ENCODE assay signal across 8 mouse cellular contexts in the genomic region with DNA sequence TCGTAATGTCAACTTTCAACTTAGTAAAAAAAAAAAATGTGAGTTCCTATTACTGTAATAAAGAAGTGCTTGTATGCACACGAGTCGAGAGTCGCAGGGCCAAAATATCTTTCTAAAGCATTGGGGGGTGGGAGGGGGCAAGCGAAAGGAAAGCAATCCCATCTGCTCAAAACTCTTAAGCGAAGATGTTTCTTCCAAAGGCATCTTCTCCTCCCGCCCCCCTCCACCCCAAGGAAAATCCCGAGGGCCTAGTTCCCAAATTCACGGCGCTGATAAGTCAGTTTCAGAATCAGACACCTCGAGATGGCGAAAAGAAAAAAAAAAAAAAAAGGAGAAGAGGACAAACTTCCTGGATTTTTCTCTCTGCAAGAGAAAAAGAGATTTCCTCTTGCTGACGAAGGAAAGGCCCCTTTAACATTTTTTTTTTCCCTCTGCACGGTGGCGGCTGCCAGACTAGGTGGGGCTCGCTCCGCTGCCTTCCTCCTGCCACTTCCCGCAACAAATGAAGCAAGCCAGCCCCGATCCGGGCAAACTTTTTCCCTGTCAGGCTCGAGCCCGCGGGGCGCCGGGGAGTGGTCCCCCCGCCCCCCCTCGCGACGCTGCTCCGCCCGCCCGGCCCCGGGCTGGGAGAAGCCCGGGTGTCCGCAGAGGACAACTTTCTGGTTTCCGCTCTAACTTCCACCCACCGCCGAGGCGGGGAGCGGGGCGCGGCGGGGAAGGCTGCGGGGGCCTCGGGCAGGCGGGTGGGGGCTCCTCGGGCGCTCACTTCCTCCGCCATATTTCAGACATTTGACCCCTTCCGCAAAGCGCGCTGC. TPM values are rescaled to one million over a fixed set of nuclear protein-coding genes. Genes with fewer than 3 reads are reported as not detected.
DNase-seq lines count a peak whose midpoint lies in the region; ATAC-seq and TF ChIP-seq lines count a peak whose summit lies in the region.

No protein-coding gene starts in this region.

- H3K27me3 ChIP-seq in forebrain, embryonic 11.5 days (ENCODE audit: control insufficient read depth, insufficient read depth, low read length), result no peaks in the 10 kb centered on the region
- H3K27me3 ChIP-seq in heart, embryonic 16.5 days (ENCODE audit: control insufficient read depth, insufficient read depth, low read length), result no peaks in the 10 kb centered on the region
- no peaks in the 10 kb centered on the region for H3K27me3 ChIP-seq in liver, postnatal 0 days (ENCODE audit: insufficient read depth, low read length)
- H3K27me3 ChIP-seq in neural tube, embryonic 12.5 days (replicated peaks), result no peaks in the 10 kb centered on the region
- H3K27me3 ChIP-seq in stomach, postnatal 0 days (ENCODE audit: control insufficient read depth, insufficient read depth, low read length), result no peaks in the 10 kb centered on the region

- peak overlapping the region; percentile 90 for H3K9ac ChIP-seq in forebrain, embryonic 11.5 days (ENCODE audit: low read length)
- H3K9ac ChIP-seq in heart, embryonic 16.5 days (ENCODE audit: low read length), result peak overlapping the region; percentile 99
- H3K9ac ChIP-seq in liver, postnatal 0 days (replicated peaks), result peak overlapping the region; percentile 98
- H3K9ac ChIP-seq in neural tube, embryonic 12.5 days, result peak overlapping the region; percentile 93
- H3K9ac ChIP-seq in stomach, postnatal 0 days (ENCODE audit: low read length), result peak overlapping the region; percentile 99

- H3K4me2 ChIP-seq in forebrain, embryonic 11.5 days (ENCODE audit: low read depth, low read length, severe bottlenecking), result peak overlapping the region; percentile 59
- peak overlapping the region; percentile 74 for H3K4me2 ChIP-seq in heart, embryonic 16.5 days (ENCODE audit: low read depth, low read length)
- peak overlapping the region; percentile 85 for H3K4me2 ChIP-seq in liver, postnatal 0 days (ENCODE audit: low read depth, low read length)
- H3K4me2 ChIP-seq in neural tube, embryonic 12.5 days (replicated peaks), result peak overlapping the region; percentile 67
- H3K4me2 ChIP-seq in stomach, postnatal 0 days (replicated peaks; ENCODE audit: low read depth), result peak overlapping the region; percentile 66

- H3K9me3 ChIP-seq in forebrain, embryonic 11.5 days (ENCODE audit: control insufficient read depth, low read length), result no peaks in the 10 kb centered on the region
- H3K9me3 ChIP-seq in heart, embryonic 16.5 days (replicated peaks; ENCODE audit: control insufficient read depth, low read length), result no peaks in the 10 kb centered on the region
- no peaks in the 10 kb centered on the region for H3K9me3 ChIP-seq in liver, postnatal 0 days (ENCODE audit: low read length)
- no peaks in the 10 kb centered on the region for H3K9me3 ChIP-seq in neural tube, embryonic 12.5 days
- H3K9me3 ChIP-seq in stomach, postnatal 0 days (ENCODE audit: control insufficient read depth, low read length), result no peaks in the 10 kb centered on the region

- peaks cover 7% of the 10 kb centered on the region for H3K4me1 ChIP-seq in brown adipose tissue, adult 24 weeks (ENCODE audit: control insufficient read depth, insufficient read depth, insufficient read length, low read length)
- no peaks in the 10 kb centered on the region; the same call in 1 of the 2 replicates for H3K4me1 ChIP-seq in forebrain, embryonic 11.5 days (replicated peaks; ENCODE audit: control insufficient read depth, insufficient read depth, low read length)
- H3K4me1 ChIP-seq in heart, embryonic 16.5 days (ENCODE audit: control insufficient read depth, insufficient read depth, low read length), result peaks cover 33% of the 10 kb centered on the region
- peaks cover 30% of the 10 kb centered on the region for H3K4me1 ChIP-seq in liver, postnatal 0 days (ENCODE audit: insufficient read depth)
- peaks cover 17% of the 10 kb centered on the region for H3K4me1 ChIP-seq in neural tube, embryonic 12.5 days
- H3K4me1 ChIP-seq in stomach, postnatal 0 days (replicated peaks; ENCODE audit: control insufficient read depth, insufficient read depth), result peaks cover 3% of the 10 kb centered on the region; the same call in 1 of the 2 replicates

- TF ChIP-seq EP300 in liver, postnatal 0 days (IDR thresholded peaks at IDR 0.05; ENCODE audit: low read depth), result no peak
- no peak for TF ChIP-seq EP300 in stomach, postnatal 0 days (optimal IDR thresholded peaks at IDR 0.05)

- H3K27ac ChIP-seq in brown adipose tissue, adult 24 weeks (replicated peaks; ENCODE audit: low read depth, low read length), result peak overlapping the region; percentile 85
- H3K27ac ChIP-seq in forebrain, embryonic 11.5 days (ENCODE audit: low read depth, low read length), result peak overlapping the region; percentile 90
- H3K27ac ChIP-seq in heart, embryonic 16.5 days (ENCODE audit: low read length), result peak overlapping the region; percentile 98
- H3K27ac ChIP-seq in liver, postnatal 0 days (ENCODE audit: low read depth), result peak overlapping the region; percentile 99
- H3K27ac ChIP-seq in neural tube, embryonic 12.5 days, result peak overlapping the region; percentile 97
- peak overlapping the region; percentile 100 for H3K27ac ChIP-seq in stomach, postnatal 0 days (replicated peaks)

- ATAC-seq in forebrain, embryonic 11.5 days (replicated peaks; ENCODE audit: low FRiP score), result peak; percentile 53
- ATAC-seq in heart, embryonic 16.5 days (replicated peaks; ENCODE audit: extremely low read depth, insufficient read depth, low FRiP score), result peak; percentile 34
- ATAC-seq in liver, postnatal 0 days, result peak; percentile 57
- peak; percentile 26; the same call in 1 of the 2 replicates for ATAC-seq in neural tube, embryonic 12.5 days (ENCODE audit: low FRiP score, low read depth)
- peak; percentile 61 for ATAC-seq in stomach, postnatal 0 days (ENCODE audit: low FRiP score, low TSS enrichment)

- 3% methylated on average over 45 of the region's 52 CpGs for WGBS in forebrain, embryonic 11.5 days
- whole genome bisulfite sequencing in heart, embryonic 16.5 days, result under 1% methylated on average over 50 of the region's 52 CpGs
- 1% methylated on average over 48 of the region's 52 CpGs for WGBS in liver, postnatal 0 days (ENCODE audit: insufficient replicate concordance)
- 2% methylated on average over 52 of the region's 52 CpGs for WGBS in neural tube, embryonic 12.5 days
- WGBS in stomach, postnatal 0 days, result under 1% methylated on average over 40 of the region's 52 CpGs

- peak overlapping the region; percentile 65 for H3K4me3 ChIP-seq in brown adipose tissue, adult 24 weeks (ENCODE audit: insufficient read depth, low read depth, low read length)
- peak overlapping the region; percentile 94 for H3K4me3 ChIP-seq in forebrain, embryonic 11.5 days (ENCODE audit: low read depth, low read length)
- H3K4me3 ChIP-seq in heart, embryonic 16.5 days (ENCODE audit: low read length), result peak overlapping the region; percentile 99
- peak overlapping the region; percentile 95 for H3K4me3 ChIP-seq in liver, postnatal 0 days (ENCODE audit: low read depth, low read length)
- peak overlapping the region; percentile 94 for H3K4me3 ChIP-seq in neural tube, embryonic 12.5 days
- H3K4me3 ChIP-seq in stomach, postnatal 0 days (ENCODE audit: low read depth, low read length), result peak overlapping the region; percentile 92

- no peak for TF ChIP-seq CTCF in liver, postnatal 0 days (IDR thresholded peaks at IDR 0.05; ENCODE audit: low read depth)
- TF ChIP-seq CTCF in stomach, postnatal 0 days (IDR thresholded peaks at IDR 0.05; ENCODE audit: low read depth), result no peak

- peak; percentile 48 to 62 for DNase-seq in CD8-positive naive resting alpha-beta T cell, adult 2 months (ENCODE audit: low read depth in 2 of 2, low spot score in 2 of 2)
- peak; percentile 79 for DNase-seq in forebrain, embryonic 11.5 days (ENCODE audit: low spot score)
- peak; percentile 73 to 87 for DNase-seq in kidney, postnatal 25 days
- peak; percentile 76 for DNase-seq in liver, postnatal 0 days
- DNase-seq in stomach, postnatal 0 days (ENCODE audit: low spot score), result peak; percentile 78

- H3K36me3 ChIP-seq in forebrain, embryonic 11.5 days (ENCODE audit: control insufficient read depth, insufficient read depth, low read length), result no peaks in the 10 kb centered on the region
- no peaks in the 10 kb centered on the region for H3K36me3 ChIP-seq in heart, embryonic 16.5 days (ENCODE audit: control insufficient read depth, insufficient read depth)
- H3K36me3 ChIP-seq in liver, postnatal 0 days (replicated peaks; ENCODE audit: insufficient read depth, low read length), result no peaks in the 10 kb centered on the region
- H3K36me3 ChIP-seq in neural tube, embryonic 12.5 days, result no peaks in the 10 kb centered on the region
- no peaks in the 10 kb centered on the region for H3K36me3 ChIP-seq in stomach, postnatal 0 days (ENCODE audit: control insufficient read depth, insufficient read depth, low read length)

RNA-seq across cellular contexts. Expression of gene Rap1b, which starts 0.8 kb away (rescaled TPM):
- 55.2 and 55.3 TPM in 2 replicates for polyA plus RNA-seq in brown adipose tissue, adult 24 weeks (2012; ENCODE audit: insufficient read depth, insufficient read length, missing spikeins)
- 150 and 156 TPM in 2 replicates for polyA plus RNA-seq in forebrain, embryonic 11.5 days (2014; fragmentation: Nextera tagmentation; extraction: Ambion mirVana)
- polyA plus RNA-seq in heart, embryonic 16.5 days (2015; fragmentation: Nextera tagmentation; extraction: Ambion mirVana), result 123 and 135 TPM in 2 replicates
- 103 and 105 TPM in 2 replicates for polyA plus RNA-seq in liver, postnatal 0 days (2015; fragmentation: Nextera tagmentation; extraction: Ambion mirVana)
- 144 and 156 TPM in 2 replicates for polyA plus RNA-seq in neural tube, embryonic 12.5 days (2016; fragmentation: Nextera tagmentation; extraction: Ambion mirVana)
- 130 and 132 TPM in 2 replicates for polyA plus RNA-seq in stomach, postnatal 0 days (2015; fragmentation: Nextera tagmentation; extraction: Ambion mirVana)

RNA-seq across cellular contexts. Expression of gene Nup107, which starts 52.5 kb away (rescaled TPM):
- polyA plus RNA-seq in brown adipose tissue, adult 24 weeks (2012; ENCODE audit: insufficient read depth, insufficient read length, missing spikeins), result 3.6 and 4.2 TPM in 2 replicates
- polyA plus RNA-seq in forebrain, embryonic 11.5 days (2014; fragmentation: Nextera tagmentation; extraction: Ambion mirVana), result 101 and 104 TPM in 2 replicates
- polyA plus RNA-seq in heart, embryonic 16.5 days (2015; fragmentation: Nextera tagmentation; extraction: Ambion mirVana), result 39.0 and 55.1 TPM in 2 replicates
- polyA plus RNA-seq in liver, postnatal 0 days (2015; fragmentation: Nextera tagmentation; extraction: Ambion mirVana), result 12.9 and 15.0 TPM in 2 replicates
- polyA plus RNA-seq in neural tube, embryonic 12.5 days (2016; fragmentation: Nextera tagmentation; extraction: Ambion mirVana), result 63.2 and 67.1 TPM in 2 replicates
- polyA plus RNA-seq in stomach, postnatal 0 days (2015; fragmentation: Nextera tagmentation; extraction: Ambion mirVana), result 14.4 and 16.5 TPM in 2 replicates

Comparison
In these comparisons a context has a peak if more than half of its experiments do, and no peak if none do; other contexts are left out.
1. Peak in every context shown above with its lines: DNase-seq, ATAC-seq, H3K4me3 ChIP-seq and H3K27ac ChIP-seq.